Mouse (Mus musculus) liver, embryonic 11.5 days (tissue): ENCODE measurements around the gene Dnaja1. TPM values are rescaled to one million over a fixed set of nuclear protein-coding genes. Genes with fewer than 3 reads are reported as not detected.

Experiments
- ATAC-seq: fragments of 200-750 bp; cut with Nextera tagmentation; replicated peaks from 2 replicates; pipeline ENCODE4 v1.8.0; 2017; ENCODE audit warnings: moderate number of reproducible peaks, mild to moderate bottlenecking, moderate TSS enrichment, moderate library complexity; ENCODE audit not compliant: low FRiP score
- DNase-seq: peaks from one replicate; pipeline ENCODE4 v3.0.0-alpha.2; 2017; ENCODE audit warnings: low spot score
- H3K27ac ChIP-seq: fragments of 300-500 bp; sonication (generic); 2 replicates; pipeline ENCODE4 v1.5.1; 2014; ENCODE audit warnings: mild to moderate bottlenecking, low read depth, low read length, control low read depth
- H3K27me3 ChIP-seq: fragments of 300-500 bp; sonication (generic); replicated peaks from 2 replicates; pipeline ENCODE4 v1.6.1; 2014; ENCODE audit warnings: low read length, mixed read lengths; ENCODE audit not compliant: control insufficient read depth, insufficient read depth
- H3K36me3 ChIP-seq: fragments of 300-500 bp; sonication (generic); 2 replicates; pipeline ENCODE4 v1.6.1; 2014; ENCODE audit warnings: mild to moderate bottlenecking, low read length, moderate library complexity, mixed read lengths; ENCODE audit not compliant: control insufficient read depth, insufficient read depth
- H3K4me1 ChIP-seq: fragments of 300-500 bp; sonication (generic); replicated peaks from 2 replicates; pipeline ENCODE4 v1.6.1; 2014; ENCODE audit warnings: low read length, mixed read lengths; ENCODE audit not compliant: control insufficient read depth, insufficient read depth
- H3K4me2 ChIP-seq: fragments of 300-500 bp; sonication (generic); 2 replicates; pipeline ENCODE4 v1.6.1; 2014; ENCODE audit warnings: mild to moderate bottlenecking, control low read depth, moderate library complexity
- H3K4me3 ChIP-seq: fragments of 300-500 bp; sonication (generic); 2 replicates; pipeline ENCODE4 v1.5.1; 2014; ENCODE audit warnings: low read depth, low read length, control low read depth
- H3K9ac ChIP-seq: fragments of 300-500 bp; sonication (generic); 2 replicates; pipeline ENCODE4 v1.6.1; 2014; ENCODE audit warnings: low read depth, low read length, control low read depth
- H3K9me3 ChIP-seq: fragments of 300-500 bp; sonication (generic); 2 replicates; pipeline ENCODE4 v1.6.1; 2016; ENCODE audit warnings: low read length, inconsistent platforms, mixed read lengths; ENCODE audit not compliant: control insufficient read depth
- WGBS: fragments of 180-500 bp; shearing (Covaris S2); extraction: QIAGEN DNeasy Blood & Tissue Kit; methylation state at CpG from one replicate; pipeline ENCODE4 v1.1.7; 2014; 5-methylcytosine and 5-hydroxymethylcytosine counted together
- polyA plus RNA-seq: library from polyadenylated mRNA; unstranded; fragments of >200 nt; fragmentation: Nextera tagmentation; extraction: Ambion mirVana; gene quantifications from 2 replicates; pipeline ENCODE4 v1.2.1, GENCODE M21; 2014

Gene Dnaja1
- polyA plus RNA-seq, result 389 and 420 TPM in 2 replicates

DNA sequence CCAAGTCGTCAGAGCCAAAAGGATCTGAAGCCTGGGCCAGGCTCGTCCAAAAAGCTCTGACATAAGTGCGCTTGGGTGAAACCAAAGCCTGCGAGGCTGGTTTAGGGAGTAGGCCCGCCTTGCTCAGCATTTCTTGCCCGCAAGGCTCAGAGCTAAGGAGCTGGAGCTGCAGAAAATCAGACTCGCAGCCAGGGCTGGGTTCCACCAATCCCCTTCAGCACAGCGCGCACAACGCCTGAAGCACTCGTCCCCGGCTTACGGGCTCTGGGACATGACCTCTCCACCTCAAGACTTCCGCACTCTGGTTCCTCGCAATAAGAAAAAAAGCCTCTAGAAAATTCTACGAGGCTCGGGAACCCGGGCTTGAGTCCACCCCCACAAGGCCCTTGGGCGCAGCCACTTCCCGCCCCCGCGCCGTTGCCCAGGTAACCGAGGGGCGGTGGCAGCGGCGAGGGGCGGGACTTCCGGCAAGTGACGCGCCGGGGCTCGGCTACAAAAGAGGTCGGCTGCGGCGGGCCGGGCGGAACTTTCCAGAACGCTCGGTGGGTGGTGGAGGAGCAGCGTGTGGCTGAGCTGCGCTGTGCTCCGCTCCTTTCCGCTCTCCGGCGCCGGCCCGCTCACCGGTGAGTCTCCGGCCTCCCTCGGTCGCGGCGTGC lies at the start of gene Dnaja1:
Dnaja1 (plus strand) TSS at position 140 of the 656 bp plus-strand sequence.
- Histone ChIP-seq H3K36me3 (peaks cover 17% of the 10 kb centered on the region; the same call in 1 of the 2 replicates), H3K4me2 (peak within 1 kb of the TSS; percentile 93), H3K4me1 (peaks cover 34% of the 10 kb centered on the region), H3K9ac (peak within 1 kb of the TSS; percentile 96), H3K27me3 (no peaks in the 10 kb centered on the region), H3K9me3 (no peaks in the 10 kb centered on the region), H3K27ac (peak within 1 kb of the TSS; percentile 98), H3K4me3 (peak within 1 kb of the TSS; percentile 85)
- ATAC-seq (peak; percentile 89), DNase-seq (peak; percentile 98)
- WGBS, result under 1% methylated on average over 51 of the region's 54 CpGs

DNA sequence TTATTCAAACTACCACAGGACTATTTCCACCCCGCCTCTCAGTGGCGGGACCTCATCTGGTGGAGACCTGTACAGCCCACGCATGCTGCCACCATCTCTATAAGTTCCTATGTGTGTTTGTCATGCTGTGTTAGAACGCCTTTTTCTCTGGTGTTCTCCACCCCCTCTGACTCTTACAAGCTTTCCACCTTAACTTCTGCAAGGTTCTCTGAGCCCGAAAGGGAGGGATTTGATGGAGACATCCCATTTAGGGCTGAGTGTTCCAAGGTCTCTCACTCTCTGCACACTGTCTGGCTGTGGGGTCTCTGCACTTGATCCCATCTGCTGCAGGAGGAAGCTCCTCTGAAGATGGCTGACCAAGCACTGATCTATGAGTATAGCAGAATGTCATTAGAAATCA lies 48.4 kb upstream of the Dnaja1 start:
- DNase-seq, result no peak
- Histone ChIP-seq H3K27ac (no peak overlapping the region), H3K9ac (no peak overlapping the region), H3K27me3 (no peaks in the 10 kb centered on the region; the same call in 1 of the 2 replicates), H3K4me2 (no peak overlapping the region), H3K9me3 (no peaks in the 10 kb centered on the region), H3K36me3 (no peaks in the 10 kb centered on the region), H3K4me1 (0 out of 2 replicates have a peak, but pooled peaks cover 2% of the 10 kb centered on the region), H3K4me3 (no peak overlapping the region)
- 79% methylated on average over 5 of the region's 5 CpGs for WGBS
- no peak for ATAC-seq

DNA sequence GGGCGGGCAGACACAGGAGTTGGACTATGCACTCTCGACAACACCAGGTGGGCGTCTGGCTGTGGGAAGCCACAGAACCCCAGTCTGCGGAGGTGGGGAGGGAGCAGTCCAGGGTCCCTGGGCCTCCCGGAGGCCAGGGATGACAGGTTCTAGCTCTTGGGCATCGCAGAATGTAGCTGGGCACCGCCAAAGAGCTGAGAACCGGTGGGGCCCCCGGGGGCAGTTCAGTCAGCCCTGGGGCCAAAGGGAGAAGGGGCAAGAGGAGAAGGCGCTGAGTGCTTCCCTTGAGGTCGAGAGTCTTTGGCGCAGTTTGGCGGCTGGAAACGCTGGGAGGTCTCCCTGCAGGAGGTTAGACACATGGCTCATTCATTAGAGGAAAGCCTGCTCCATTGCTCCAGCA lies 45.6 kb upstream of the Dnaja1 start:
- H3K4me1 ChIP-seq, result 0 out of 2 replicates have a peak, but pooled peaks cover 2% of the 10 kb centered on the region
- no peak overlapping the region for H3K27ac ChIP-seq
- DNase-seq (no peak), ATAC-seq (0 out of 2 replicates have a peak, but pooled peaks have one; percentile 45)
- no peaks in the 10 kb centered on the region for H3K9me3 ChIP-seq
- no peak overlapping the region for H3K9ac ChIP-seq
- WGBS, result 22% methylated on average over 14 of the region's 14 CpGs
- H3K4me2 ChIP-seq, result peak overlapping the region; percentile 36
- H3K36me3 ChIP-seq, result no peaks in the 10 kb centered on the region
- no peak overlapping the region for H3K4me3 ChIP-seq
- H3K27me3 ChIP-seq, result no peaks in the 10 kb centered on the region; the same call in 1 of the 2 replicates

DNA sequence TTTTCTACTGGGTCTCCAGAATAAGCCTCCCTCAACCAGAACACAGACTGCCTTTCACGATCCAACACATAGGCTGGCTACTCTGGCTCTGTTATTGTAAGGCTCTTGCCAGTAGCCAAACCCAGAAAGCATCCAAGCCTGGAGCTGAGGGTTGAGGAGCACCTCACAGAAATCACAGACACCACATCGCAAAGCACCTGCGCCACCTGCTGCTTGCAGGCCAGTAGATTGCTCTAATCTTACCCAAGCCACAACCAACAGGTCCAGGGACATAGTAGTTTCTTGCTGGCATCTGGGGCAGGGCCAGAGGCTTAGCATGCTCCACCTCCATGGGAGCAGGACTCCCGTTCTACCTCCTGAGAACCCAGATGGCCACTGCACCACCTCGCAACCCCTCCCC lies 44.8 kb upstream of the Dnaja1 start:
- WGBS, result 38% methylated on average over 5 of the region's 5 CpGs
- H3K9me3 ChIP-seq, result no peaks in the 10 kb centered on the region
- H3K9ac ChIP-seq, result no peak overlapping the region
- DNase-seq (no peak), ATAC-seq (0 out of 2 replicates have a peak, but pooled peaks have one; percentile 24)
- no peaks in the 10 kb centered on the region; the same call in 1 of the 2 replicates for H3K27me3 ChIP-seq
- no peaks in the 10 kb centered on the region for H3K36me3 ChIP-seq
- H3K27ac ChIP-seq, result no peak overlapping the region
- H3K4me2 ChIP-seq, result no peak overlapping the region
- H3K4me3 ChIP-seq, result no peak overlapping the region
- H3K4me1 ChIP-seq, result 0 out of 2 replicates have a peak, but pooled peaks cover 2% of the 10 kb centered on the region

DNA sequence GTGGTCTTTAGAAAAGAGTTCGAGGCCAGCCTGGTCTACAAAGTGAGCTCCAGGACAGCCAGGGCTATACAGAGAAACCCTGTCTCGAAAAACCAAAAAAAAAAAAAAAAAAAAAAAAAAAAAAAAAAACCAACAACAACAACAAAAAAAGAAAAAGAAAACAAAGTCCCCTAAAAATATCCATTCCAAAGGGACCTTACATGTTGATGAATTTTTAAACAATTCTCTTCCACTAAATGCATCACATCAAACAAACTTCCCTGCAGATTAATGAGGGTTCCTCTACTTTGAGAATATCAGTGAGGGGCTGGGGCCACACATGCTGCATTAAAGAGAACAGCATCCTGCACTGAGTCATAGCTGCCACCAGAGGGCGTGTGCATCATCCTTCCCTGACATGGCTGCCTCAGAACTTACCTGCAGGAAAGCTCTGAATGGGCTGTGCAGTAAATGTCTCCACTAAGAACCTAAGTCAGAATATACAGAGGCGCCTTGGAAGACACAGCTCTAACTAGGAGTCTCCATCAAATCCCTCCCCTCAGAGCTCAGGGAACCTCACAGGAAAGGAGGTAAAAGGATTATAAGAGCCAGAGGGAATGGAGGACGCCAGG lies 41.6 kb upstream of the Dnaja1 start:
- H3K9me3 ChIP-seq, result no peaks in the 10 kb centered on the region
- H3K4me2 ChIP-seq, result no peak overlapping the region
- ATAC-seq (no peak; the same call in 1 of the 2 replicates), DNase-seq (no peak)
- H3K36me3 ChIP-seq, result no peaks in the 10 kb centered on the region
- H3K27me3 ChIP-seq, result no peaks in the 10 kb centered on the region; the same call in 1 of the 2 replicates
- 44% methylated on average over 5 of the region's 5 CpGs for WGBS
- no peak overlapping the region for H3K9ac ChIP-seq
- H3K4me3 ChIP-seq, result no peak overlapping the region
- 0 out of 2 replicates have a peak, but pooled peaks cover 2% of the 10 kb centered on the region for H3K4me1 ChIP-seq
- no peak overlapping the region for H3K27ac ChIP-seq

DNA sequence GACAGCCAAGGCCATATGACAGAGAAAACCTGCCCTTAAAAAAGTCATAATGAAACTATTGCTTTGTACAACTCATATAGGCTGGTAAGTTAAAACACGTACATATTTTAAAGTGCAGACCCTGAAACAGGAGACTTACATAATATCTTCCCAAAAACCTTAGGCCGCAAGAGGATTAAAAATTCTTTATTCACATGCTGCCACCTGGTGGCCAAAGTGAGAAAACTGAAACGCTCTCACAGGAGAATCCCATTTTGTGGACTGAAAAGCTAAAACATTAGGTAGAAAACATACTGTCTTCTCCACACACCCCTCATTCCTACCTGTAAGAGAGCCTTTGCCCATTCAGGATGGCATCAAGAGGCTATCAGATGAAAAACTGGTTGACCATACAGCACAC lies 40.0 kb upstream of the Dnaja1 start:
- Histone ChIP-seq H3K27me3 (no peaks in the 10 kb centered on the region; the same call in 1 of the 2 replicates), H3K36me3 (peaks cover 6% of the 10 kb centered on the region; the same call in 1 of the 2 replicates), H3K4me2 (no peak overlapping the region), H3K9ac (no peak overlapping the region), H3K27ac (no peak overlapping the region), H3K9me3 (no peaks in the 10 kb centered on the region), H3K4me3 (no peak overlapping the region), H3K4me1 (no peaks in the 10 kb centered on the region)
- DNase-seq (no peak), ATAC-seq (no peak)
- 29% methylated on average over 3 of the region's 3 CpGs for WGBS

DNA sequence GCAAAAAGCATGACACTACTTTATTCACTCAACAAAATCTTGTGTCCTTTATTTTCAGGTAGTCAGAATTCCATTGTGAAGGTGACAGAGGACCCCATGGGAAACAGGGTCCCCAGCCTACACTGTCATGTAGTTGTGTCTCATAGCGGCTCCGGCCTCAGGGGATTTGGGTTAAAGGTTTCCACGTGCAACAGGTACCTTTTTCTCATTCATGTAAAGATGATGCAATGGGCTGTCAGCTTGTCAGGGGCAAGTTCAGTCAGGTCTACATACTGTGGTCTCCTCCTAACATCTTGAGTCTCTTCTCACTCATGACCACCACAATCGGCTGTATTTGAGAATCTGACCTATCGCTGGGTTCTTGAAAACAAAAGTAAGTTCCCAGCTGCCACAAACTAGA lies 39.6 kb upstream of the Dnaja1 start:
- Histone ChIP-seq H3K9ac (no peak overlapping the region), H3K9me3 (no peaks in the 10 kb centered on the region), H3K27ac (no peak overlapping the region), H3K4me1 (no peaks in the 10 kb centered on the region), H3K4me3 (no peak overlapping the region), H3K4me2 (no peak overlapping the region), H3K36me3 (peaks cover 8% of the 10 kb centered on the region; the same call in 1 of the 2 replicates), H3K27me3 (no peaks in the 10 kb centered on the region)
- DNase-seq (no peak), ATAC-seq (no peak)
- 89% methylated on average over 5 of the region's 5 CpGs for WGBS

DNA sequence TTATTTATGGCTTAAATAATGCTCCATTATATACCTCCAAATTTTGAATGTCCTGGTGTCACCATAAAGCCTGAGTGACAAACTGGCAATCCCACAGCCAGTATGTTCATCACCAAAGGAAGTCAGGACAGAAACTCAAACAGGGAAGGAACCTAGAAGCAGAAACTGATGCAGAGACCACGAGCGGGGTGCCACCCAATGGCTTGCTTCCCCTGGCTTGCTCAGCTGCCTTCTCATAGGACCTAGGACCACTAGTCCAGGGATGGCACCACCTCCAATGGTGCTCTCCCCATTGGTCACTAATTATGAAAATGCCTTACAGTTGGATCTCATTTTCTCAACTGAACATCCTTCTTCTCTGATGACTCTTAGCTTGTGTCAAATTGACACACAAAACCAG lies 38.6 kb upstream of the Dnaja1 start:
- Histone ChIP-seq H3K9ac (no peak overlapping the region), H3K4me2 (no peak overlapping the region), H3K4me1 (no peaks in the 10 kb centered on the region), H3K27ac (no peak overlapping the region), H3K4me3 (no peak overlapping the region), H3K9me3 (no peaks in the 10 kb centered on the region), H3K27me3 (no peaks in the 10 kb centered on the region), H3K36me3 (peaks cover 10% of the 10 kb centered on the region; the same call in 1 of the 2 replicates)
- no peak for DNase-seq
- WGBS, result 67% methylated on average over 2 of the region's 2 CpGs
- no peak for ATAC-seq
